Mouse (Mus musculus) thymus, postnatal 10 days (tissue): Measurements from ENCODE around the gene March6.

ENCODE experiments used
- DNase-seq, 2 experiments: peaks; one replicate each; pipeline ENCODE4 v3.0.0; 2021; ENCODE audit warnings: low spot score in 2 of 2

March6 gene

DNA sequence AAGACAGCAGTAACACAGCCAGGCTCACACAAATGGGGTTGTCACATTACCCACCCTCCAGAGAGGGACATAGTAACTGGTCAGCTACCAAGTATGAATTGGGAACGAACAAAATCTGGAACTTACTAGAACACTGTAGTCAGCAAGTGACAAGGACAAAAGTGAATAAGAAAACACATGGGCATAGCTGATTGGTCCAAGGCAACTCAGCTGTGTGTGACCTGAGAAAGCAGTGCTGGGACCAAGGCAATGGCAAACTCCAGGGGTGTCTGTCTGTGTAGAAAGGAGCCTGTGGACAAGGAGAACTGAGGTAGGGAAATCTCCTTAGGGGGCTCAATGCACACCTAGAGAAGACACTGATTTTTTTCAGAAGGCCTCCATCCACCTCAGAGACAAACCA, 19.1 kb downstream of the March6 start:
- no peak for DNase-seq

GRCm38 (mm10) chr15:31511406-31511771, 19.5 kb downstream of the March6 start:
- DNase-seq = no peak

- no peak for DNase-seq
Observed at GRCm38 (mm10) chr15:31510477-31511405, 20.1 kb downstream of the March6 start.

GRCm38 (mm10) chr15:31505082-31505481, 25.8 kb downstream of the March6 start:
- DNase-seq = no peak

DNA sequence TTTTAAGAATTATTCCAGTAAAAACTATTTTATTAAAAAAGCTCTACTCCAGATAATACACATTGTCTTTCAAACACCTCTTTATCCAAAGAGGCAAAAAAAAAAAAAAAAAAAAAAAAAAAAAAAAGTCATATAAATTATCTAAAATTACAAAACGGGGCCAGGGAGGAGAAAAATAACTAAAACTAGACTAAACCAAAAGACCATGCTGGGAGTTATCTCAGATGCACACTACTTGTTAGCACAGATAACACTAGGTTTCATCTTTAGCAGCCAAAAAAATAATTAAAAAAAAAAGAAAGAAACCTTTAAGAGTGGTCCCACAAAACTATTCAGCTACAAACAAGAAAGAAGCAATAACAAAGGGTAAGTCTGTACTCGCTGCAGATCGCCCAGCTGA, 27.4 kb downstream of the March6 start:
- DNase-seq = no peak

- no peak for DNase-seq
Observed at GRCm38 (mm10) chr15:31502996-31503395, 27.9 kb downstream of the March6 start.

GRCm38 (mm10) chr15:31502313-31502712, 28.5 kb downstream of the March6 start:
- no peak for DNase-seq

GRCm38 (mm10) chr15:31494803-31495202, 36.0 kb downstream of the March6 start:
- no peak for DNase-seq

DNA sequence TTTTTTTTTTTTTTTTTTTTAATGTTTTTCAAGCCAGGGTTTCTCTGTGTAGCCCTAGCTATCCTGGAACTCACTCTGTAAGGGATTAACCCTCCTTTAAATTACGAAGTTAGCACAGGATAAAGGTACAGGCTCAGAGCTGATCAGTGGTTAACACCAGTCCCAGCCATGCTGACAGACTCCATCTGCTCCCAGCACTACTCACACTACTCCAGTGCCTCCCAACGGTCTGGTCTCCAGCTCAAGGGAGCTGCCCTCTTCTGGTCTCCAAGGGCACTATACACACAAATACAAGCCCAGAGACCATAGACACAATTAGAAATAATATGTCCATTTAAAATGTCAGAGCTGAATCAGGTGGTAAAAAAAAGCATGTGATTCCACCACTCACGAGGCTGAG, 36.5 kb downstream of the March6 start:
- DNase-seq = no peak

DNA sequence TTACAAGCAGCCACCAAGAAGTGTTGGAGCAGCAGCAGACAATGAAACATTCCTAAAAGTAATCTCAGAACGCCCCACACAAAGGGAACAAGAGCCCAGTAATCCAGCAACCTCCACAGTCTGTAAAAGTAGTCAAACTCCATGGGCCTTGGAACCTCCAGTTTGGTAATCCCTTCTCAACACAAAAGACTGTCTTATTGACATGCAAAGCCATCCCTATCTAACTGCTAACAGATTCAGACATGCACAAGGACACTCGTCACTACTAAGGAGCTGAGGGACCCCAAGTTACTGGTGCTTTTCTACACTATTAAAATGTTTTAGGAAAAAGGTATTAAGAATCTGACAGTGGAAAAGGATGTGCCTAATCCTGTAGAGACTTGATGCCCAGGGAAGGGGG, 43.4 kb downstream of the March6 start:
- no peak for DNase-seq

DNA sequence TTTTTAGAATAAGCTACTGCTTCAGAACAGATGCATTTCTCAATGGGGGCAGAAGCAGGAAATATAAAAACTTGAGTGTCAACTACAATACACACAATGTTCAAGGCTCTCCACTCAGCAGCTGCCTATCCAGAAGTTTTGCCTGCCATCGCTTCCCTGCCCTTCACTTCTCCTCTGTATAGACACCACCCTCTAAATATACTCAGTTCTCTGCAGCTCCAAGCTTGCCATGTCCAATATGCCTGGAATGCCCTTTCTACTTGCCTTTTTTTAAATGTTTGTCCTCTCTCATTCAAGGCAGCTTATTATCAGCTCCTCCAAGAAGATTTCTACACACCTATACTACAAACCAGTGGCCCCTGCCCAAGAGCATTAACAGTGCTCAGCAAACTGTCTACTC, 54.2 kb downstream of the March6 start:
- DNase-seq = no peak

DNA sequence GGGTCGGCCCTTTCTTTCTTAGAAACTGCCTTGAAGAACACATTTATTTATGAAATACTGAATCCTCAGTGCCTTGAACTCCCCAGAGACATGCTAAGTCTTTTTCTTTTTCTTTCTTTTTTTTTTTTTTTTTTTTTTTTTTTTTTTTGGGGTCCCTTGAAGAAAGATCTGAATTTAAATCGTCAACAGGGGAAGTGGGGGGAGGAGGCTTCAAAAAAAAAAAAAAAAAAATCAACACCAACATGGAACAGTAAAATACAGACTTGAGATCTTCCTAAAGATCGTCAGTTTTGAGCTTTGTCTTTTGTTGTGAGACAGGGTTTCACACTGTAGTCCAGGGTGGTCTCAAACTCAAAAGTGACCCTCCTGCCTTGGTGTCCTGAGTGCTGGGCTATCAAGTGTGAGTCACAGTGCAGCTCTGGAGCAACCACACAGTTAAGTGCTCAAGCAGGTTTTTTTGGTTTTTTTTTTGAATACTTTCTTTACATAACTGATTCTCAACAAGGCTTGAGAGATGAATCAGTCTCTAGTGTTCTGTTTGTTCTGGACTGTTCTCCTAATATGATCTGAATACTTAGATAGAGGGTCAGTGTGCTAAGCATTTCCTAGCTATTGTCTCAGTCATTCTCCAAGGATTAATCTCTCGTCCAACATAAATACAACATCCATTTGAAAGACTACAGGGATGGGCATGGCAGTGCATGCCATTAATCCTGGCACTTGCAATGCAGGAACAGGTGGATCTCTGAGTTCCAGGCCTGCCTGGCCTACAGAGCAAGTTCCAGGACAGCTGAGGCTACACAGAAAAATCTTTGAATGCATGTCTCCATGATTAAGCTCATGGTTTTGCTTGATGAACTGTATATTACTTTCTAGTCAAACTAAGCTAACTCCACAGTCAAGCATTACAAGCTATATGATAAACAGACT, 57.9 kb downstream of the March6 start:
- no peak for DNase-seq

- no peak for DNase-seq
Observed at GRCm38 (mm10) chr15:31471529-31471928, 59.3 kb downstream of the March6 start.

DNA sequence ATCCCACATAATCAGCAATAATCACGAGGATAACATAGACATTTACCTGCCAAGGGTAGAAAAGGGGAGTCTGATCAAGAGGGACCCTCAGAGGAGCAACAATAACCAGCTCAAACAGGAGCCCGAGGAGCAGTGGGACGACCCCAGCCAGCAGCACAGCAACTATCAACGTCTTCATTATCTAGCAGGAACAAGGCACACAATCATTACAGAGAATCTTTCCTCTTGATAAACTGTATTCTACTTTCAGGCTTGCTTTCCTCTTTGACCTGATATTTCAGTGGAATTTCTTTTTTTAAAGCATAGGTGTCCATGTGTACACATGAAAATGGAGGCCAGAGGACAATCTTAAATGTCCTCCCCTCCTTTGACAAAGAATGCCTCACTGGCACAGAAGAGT, 61.4 kb downstream of the March6 start:
- DNase-seq = no peak

GRCm38 (mm10) chr15:31468806-31469205, 62.0 kb downstream of the March6 start:
- DNase-seq = no peak

DNA sequence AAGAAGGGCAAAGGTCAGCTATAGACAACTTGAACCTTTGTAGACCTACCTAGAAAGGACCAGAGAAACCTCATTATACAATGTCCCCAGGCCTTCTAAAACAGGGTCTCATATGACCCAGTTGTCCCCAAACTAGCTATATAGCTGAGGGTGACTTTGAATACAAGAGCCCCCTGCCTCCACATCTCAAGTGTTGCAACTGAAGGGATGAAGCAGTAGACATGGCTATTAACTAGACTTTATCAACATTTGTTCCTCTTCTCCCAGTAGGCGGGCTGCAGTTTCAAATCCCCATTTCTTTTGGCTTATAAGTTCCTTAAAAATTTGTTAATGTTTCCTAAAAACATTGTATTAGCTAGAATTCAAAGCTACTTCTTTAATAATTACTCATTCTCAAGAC, 64.1 kb downstream of the March6 start:
- DNase-seq = no peak

- no peak for DNase-seq
Observed at GRCm38 (mm10) chr15:31466295-31466694, 64.6 kb downstream of the March6 start.

- no peak for DNase-seq
Observed at GRCm38 (mm10) chr15:31465806-31466205, 65.0 kb downstream of the March6 start.

DNA sequence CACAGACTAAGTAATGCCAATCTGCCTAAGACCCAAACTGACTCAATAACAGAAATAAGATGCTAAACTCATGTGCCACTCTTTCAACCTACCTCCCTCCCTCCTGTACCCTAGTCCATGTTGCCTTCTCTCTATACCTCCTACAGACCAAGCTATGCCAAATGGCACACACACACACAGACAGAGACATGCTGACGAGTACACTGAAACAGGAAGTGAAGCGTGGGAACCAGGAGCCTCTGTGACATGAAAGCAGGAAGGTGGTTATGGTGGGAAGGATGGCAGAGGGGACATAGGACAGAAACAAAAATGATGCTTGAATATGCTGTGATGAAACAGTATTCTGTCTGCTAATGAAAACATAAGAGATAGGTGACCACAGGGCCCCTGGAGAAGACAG, 70.3 kb downstream of the March6 start:
- DNase-seq = no peak

- no peak for DNase-seq
Observed at GRCm38 (mm10) chr15:31458081-31458480, 72.8 kb downstream of the March6 start.

GRCm38 (mm10) chr15:31456381-31456780, 74.5 kb downstream of the March6 start:
- DNase-seq = no peak

- DNase-seq = no peak
Observed at GRCm38 (mm10) chr15:31454861-31455295, 76.0 kb downstream of the March6 start.
